Mouse (Mus musculus) adrenal gland, adult 8-10 months (tissue): ENCODE data around the gene Nwd2. TPM values are rescaled to one million over a fixed set of nuclear protein-coding genes. Genes with fewer than 3 reads are reported as not detected.

Experiments used
- DNase-seq: peaks from one replicate; pipeline ENCODE4 v3.0.0; 2022
- total RNA-seq, 4 experiments: library from RNA; stranded (reverse); gene quantifications; 2 replicates each; pipeline ENCODE4 v1.2.4; 2022

Gene Nwd2
- total RNA-seq, 4 experiments from 2014 or later = 0.03 TPM; not detected in 3

DNA sequence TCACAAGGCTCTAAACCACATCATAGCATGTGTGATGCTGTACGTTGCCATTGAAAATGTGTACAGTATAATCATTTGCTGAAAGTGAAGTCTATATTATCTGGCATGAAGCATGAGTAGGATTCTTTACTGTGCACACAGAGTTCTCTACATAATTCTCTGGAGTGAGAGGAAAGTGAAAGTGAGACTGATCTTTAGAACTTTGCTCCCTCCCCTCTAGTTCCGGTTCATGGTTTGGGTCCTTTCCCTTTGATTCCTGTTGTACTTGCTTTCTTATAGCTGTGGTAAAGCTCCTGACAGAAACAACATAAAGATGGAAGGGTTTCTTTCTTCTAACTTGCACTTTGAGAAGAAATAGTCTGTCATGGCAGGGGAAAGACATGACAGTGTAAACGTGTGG lies 107.0 kb downstream of the Nwd2 start:
- DNase-seq = no peak

DNA sequence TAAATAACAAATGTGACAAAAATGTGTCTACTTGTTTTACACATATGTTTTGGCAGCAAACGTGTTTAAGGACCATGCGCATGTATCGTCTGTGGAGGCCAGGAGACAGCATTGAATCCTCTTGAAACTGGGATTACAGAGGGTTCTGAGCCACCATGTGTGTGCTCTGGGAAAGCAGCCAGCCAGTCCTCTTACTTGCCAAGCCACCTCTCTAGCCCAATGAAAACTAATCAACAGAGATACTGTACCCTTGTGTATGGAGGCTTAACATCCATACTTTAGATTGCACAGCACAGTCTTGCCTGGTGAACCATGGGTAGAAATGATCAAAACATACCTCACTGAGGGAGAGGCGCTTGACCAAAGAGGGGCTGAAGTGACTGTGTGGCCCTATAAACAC lies 117.0 kb downstream of the Nwd2 start:
- DNase-seq = no peak

DNA sequence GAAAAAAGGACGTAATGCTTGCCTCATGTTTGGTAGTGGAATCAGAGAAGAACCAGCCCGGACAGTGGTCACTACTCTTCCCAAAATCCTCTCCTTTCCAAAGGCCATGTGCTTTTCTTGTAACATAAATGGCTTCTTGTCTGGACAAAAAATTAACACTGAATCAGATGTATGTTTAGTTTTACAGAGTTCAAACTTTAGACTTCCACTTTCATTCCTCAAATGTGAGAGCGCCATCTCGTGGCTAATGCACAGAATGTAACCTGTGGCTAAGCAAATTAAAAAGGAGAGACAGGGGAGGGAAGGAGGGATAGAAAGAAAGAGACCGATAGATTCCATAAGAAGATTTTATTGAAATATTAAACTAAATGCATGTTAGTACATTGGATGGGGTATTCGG lies 117.8 kb downstream of the Nwd2 start:
- no peak for DNase-seq

DNA sequence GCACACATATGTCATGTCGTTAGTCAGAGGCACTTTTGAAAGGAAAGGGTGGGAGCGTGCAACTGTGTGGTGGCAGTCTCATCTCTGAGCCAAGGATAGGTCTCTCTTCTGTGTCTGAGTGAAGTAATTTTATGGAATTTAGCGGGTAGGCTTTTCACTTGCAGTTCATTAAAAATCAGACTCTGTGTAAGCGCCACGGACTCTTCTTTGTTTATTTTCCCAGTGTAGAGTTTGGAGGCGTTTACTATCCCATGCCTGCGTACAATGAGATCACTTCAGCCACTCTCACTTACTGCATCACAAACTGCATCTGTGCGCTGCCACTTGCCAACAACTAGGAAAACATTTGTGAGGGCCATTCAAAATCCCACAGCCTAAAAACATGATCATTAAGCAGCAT lies 118.6 kb downstream of the Nwd2 start:
- no peak for DNase-seq

DNA sequence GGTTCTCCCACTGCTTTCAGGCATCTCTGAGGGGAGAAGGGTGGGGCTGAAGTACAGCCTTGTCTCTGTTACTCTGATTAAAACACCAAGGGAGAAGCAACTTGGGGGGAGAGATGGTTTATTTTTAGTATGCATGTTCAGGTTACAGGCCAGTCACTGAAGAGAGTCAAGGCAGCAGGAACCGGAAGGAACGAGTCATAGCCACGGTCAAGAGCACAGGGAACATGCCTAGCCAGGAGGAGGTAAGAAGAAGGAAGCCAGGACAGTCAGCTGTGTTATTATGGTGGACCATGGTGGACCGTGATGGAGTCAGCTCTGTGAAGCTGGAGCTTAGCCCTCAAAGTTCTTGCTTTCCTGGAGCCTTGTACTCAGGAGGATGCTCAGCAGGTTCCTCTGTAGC lies 119.3 kb downstream of the Nwd2 start:
- no peak for DNase-seq

DNA sequence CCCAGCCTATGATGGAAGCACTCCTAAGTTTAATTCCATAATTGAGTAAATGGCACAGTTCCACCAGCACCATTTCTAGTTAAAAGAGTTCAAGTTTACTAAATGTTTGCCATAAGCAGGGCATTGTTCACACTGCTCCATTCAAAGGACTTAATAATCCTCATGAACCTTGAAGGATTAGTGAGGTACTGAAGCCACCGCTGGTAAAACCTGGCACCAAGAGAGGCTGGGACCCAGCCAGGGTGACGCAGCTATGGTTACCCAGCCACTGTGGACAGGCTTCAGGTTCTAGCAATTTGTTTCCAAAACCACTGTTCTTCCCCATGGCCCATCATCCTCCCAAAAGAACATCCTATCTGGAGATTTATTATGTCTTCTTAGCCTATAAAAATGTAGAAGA lies 124.1 kb downstream of the Nwd2 start:
- no peak for DNase-seq

DNA sequence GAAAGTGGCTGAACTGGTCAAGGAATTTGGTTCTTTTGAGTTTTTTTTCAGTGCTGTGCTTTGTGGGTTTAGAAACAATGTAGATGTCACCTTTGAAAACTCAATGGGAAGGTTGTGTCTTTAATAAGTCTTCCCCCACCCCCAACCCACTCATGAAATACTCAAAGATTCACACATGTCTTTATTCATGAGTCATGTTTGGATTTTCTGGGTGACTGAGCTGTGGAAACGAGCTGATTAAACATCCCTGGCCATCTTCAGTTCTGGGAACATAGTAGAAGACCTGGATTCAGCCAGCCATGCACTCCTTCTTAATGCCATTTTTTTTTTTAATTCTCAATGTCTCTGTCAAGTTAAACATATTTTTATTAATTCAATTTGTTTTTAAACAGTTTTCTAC lies 124.7 kb downstream of the Nwd2 start:
- DNase-seq = no peak

DNA sequence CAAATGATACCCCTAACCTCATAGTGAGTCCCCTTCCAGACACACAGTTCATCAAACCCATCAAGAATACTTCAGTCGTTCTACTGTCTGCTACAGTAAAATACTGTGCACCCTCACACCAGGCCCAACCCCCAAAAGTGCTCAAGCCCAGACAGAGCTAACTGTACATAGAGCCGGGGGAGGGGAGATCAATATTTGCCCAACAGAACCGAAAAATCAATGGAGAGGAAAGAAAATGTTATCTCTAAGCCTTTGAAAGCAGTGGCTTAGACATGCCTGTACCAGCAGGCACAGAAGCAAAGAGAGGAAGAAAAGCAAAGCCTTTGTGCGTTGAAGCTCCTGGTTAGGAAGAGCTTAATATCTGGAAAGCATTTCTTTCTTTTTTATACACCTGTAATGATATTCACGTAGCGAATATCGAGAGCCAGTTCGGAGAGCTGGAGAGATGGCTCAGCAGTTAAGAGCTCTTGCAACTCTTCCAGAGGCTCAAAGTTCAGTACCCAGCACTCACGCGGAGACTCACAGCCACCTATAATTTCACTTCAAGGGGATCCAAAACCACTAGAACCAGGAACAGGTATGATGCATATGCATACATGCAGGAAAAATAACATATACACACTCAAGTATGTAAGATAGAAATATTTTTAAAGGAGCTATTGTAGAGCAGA lies 139.4 kb downstream of the Nwd2 start:
- no peak for DNase-seq

DNA sequence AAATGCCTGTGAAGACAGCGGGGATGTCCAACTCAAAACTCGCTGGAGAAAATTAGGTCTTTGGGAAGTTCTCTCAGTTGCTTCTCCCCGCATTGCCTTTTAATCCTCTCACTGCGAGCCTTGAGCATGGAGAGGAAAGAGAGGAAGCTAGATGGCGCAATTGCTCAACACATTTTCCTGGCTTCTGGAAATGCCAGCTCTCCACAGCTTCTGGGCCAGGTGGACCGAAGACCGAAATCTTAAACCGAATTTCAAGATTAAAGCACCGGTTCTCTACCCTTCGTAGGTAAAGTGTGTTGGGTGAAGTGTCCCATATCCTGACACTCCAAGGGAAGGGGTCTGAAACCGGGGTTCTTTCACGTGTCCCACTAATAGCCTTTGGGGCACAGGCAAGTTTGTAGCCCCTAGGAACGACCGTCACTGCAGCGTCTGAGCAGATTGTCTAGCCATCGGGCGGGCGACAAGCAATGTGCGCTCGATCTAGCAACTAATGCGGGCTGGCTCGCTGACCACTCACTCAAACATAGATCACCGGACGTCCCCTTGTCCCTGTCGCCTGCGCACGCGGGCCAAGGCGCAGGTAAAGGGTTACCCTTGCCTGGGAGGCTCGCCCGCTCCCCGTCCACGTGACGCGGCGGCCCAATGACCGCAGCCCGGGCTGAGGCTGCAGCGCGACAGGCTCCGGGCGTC lies 163.1 kb downstream of the Nwd2 start, which contains the start of gene 0610040J01Rik:
TSS of gene 0610040J01Rik (plus strand) at position 545 of the 690 bp plus-strand sequence.
- DNase-seq = peak; percentile 48

DNA sequence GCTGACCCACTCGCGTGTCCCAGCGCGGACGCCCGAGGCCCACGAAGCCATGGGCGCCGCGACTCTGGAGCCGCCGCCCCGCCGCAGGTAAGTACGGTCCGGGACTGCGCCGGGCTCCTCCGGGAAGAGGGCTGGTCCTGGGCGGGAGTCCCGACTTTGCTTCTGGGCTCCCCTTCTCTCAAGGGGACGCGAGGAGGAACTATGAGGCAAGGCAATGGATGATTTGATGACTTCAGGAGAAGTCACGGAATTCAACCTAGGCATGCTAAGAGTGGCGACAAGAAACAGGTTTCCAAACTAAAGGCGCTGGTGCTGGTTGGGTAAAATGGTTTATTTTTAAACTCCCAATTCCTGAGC lies 163.6 kb downstream of the Nwd2 start:
- no peak for DNase-seq

DNA sequence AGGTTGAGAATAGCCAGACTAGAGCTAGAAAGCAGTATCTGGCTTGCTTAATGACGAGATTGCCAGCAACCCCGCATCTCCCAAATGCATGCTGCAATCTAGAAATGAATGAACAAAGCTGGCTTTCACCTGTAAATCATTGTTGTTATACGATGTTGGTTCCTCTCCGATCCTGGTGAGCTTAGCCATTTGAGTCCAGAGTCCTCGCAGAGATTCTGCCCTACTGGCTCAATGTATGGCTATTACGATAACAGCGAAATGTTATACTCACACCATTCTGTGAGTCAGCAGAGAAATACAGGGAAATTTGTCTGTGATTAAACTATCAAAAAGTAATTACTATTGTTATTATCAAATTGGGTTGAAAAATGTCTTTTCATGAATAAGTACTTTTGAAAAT lies 167.7 kb downstream of the Nwd2 start:
- no peak for DNase-seq

DNA sequence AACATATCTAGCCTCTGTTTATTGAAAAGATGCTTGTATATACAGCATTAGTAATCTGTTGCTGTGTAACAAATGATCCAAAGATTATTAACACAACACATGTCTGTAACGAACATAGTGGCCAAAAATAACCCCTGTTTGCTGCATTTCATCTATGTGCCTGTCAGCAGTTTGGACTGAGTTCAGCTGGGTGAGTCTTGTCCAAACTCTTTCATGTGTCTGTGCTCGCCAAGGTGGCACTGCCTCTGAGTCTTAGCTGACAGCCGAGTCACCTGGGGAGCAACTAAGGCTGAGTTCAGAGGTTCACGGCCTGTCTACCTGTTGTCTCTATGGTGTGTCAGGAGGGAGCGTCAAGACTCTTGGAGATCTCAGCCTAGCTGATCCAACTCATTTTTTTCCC lies 168.4 kb downstream of the Nwd2 start:
- no peak for DNase-seq

DNA sequence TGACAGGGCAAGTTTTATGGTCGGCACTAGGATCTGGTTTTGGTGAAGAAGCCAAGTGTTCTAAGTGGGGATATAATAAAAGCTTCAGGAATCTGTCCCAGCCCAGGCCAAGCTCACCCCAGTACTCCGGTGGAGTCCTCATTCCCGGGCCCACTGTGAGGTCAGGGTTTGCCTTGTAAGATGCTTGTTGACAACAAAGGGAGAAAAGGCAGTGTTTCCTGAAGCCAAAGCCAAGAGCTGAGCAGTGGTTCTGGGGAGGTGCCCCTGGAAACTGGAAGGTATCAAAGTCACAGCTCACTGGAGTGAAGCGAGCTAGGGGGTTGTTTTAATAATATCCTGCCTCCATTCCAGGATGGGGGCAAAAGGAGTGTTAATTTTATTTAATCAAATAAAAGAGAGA lies 170.1 kb downstream of the Nwd2 start:
- no peak for DNase-seq

DNA sequence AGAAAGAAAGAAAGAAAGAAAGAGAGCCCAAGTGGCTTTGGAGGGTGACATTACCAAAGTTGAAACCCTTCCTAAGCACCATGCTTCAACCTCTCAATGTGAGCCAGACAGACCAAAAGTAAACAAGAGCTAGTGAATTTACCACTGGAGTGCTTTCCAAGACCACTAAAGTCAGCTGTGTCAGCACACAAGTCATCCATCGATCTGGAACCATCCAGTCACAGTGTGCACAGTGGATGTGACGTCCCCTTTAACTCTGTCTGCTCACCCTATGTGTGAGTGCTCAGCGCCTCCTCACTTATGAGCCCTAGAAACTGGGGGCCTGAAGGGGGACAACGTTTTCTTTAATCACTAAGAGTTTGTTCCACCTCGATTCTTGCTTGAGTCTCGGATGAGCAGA lies 170.6 kb downstream of the Nwd2 start:
- no peak for DNase-seq

DNA sequence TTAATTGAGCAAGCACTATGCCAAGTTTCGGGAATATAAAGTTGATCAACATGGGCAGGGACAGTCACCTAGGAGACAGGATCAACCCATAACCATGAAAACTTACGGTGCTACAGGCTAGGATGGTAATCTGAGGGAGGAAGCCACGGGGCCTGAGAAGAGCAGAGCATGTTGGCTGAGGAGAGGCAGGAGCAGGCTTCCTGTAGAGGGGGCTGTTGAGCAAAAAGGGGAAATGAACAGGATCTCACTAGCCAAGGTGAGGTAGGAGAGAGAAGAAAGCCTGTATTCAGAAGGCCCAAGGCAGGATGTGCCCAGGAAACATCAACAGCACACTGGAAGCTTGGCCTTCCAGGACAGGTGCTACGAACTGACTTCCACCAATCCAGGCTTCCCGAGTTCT lies 172.3 kb downstream of the Nwd2 start:
- no peak for DNase-seq

DNA sequence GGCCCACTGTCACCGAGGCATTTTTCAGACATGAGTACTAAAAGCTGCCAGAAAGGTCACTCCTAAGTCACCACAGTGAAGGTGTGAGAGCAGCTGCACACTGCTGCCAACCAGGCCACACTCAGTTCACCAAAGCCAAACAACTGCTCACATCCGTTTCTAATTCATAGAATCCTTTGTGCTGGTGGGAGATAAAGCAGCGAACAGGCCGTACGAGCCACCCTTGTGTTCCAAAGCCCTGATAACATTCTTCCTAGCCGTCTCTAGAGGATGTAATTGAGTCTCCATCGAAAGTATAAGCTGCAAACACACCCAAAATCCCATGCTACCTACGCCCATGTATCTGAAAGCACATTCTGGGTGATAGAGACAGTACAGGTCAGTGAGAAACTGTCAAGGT lies 173.0 kb downstream of the Nwd2 start:
- no peak for DNase-seq

DNA sequence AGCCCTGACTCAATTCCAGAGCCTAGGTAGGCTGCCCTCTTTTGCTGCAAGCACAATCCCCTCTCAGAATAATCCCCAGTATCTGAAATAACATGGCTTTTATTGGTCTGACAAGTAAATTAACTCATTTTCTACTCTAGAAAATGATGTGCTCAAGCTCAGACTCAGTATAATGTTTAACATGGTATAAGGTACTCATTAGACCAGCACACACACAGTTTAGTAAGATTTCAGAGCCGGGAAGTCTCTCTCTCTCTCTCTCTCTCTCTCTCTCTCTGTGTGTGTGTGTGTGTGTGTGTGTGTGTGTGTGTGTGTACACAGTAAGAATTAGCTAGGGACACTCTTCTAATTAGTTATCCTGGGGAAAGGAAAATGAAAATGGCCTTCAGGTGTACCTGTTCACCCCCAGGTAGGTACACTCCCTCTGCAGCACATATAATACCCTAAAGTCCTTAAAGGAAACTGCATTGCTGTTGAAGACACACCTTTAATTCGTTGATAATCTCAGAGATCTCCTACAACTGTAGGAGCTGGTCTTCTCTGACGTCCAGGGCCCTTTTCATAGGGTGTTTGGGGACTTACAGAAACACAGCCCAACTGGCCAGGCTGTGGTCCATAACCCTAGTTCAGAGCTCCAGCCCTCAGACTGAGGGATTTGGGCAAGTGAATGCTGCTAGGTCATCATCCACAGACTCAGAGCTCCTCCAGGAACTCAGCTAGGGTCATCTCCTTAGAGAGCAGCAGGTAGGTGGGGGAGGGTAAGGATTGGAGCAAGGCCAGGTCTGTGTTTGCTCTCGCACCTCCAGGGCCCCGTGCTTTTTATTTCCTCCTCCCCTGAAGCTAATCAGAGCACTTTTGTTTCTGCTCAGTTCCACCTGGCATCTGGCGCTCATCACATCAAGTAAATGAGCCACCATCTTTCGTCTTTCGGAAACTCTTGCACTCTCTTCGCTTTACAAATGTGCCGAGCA lies 174.7 kb downstream of the Nwd2 start:
- no peak for DNase-seq

DNA sequence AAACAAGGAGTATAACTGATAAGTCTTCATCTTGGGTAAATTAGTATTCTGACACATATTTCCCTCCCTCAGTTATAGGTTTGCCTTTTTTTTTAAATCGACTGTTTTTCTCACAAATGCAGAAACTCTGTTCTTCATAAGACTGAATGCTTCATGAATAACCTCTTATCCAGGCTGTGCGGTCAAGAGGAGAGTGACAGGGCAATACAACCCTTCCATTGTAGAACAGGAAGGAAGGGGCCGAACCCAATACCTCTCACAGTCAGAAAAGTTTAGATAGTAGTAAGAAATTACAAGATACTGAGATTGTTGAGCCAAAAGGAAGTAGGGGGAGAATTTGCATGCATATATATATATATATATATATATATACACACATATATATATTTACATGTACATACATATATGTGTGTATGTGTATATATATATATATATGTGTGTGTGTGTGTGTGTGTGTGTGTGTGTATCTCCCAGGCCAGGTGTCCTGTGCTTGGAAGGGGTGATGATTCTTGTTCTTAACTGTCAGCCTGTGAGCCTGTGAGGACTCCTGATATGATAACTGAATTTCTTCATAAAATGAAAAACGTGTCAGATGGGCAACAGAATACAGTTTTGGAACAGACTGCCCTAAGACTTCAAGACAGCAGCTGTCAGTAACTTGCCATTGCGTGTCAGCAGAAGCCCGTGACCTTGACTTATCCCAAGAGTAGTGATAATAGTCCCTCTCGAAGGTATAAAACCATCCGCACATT lies 175.9 kb downstream of the Nwd2 start:
- no peak for DNase-seq

DNA sequence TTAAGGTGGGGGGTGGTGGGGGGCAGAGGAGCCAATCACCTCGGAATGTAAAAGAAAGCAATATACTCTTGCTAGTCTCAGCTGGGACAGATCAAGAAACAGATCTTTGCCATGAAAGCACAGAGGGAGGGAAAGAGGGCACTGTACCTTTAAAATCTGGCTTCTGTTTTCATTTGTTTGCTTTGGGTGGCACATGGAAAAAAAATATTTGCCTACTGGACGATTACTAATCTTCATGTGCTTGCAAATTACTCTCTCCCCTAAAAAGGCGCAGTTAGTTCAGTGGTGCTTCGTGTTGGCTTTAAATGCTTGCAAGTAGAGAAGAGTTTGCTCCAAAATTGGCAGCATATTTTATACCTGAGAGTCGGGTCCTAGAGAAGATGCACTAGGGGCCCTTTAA lies 177.0 kb downstream of the Nwd2 start:
- DNase-seq = no peak

DNA sequence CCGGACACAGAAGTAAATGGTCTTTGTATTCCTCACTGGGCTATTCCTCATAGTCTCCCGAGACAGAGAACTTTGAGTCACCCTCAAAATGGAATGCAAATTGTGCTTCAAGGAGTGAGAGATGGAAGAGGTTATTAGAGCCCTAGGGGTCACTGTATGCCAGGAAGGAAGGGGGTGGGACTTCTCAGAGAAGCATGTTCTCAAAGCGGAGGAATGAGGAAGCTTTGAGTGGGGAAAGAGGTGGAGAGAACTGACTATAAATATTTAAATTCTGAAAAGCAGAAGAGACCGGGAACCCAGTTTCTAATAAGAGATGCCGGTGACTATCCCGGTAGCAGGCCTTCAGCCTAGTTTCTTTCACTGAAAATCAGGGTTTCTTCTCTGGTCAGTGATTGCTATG lies 178.1 kb downstream of the Nwd2 start:
- no peak for DNase-seq

DNA sequence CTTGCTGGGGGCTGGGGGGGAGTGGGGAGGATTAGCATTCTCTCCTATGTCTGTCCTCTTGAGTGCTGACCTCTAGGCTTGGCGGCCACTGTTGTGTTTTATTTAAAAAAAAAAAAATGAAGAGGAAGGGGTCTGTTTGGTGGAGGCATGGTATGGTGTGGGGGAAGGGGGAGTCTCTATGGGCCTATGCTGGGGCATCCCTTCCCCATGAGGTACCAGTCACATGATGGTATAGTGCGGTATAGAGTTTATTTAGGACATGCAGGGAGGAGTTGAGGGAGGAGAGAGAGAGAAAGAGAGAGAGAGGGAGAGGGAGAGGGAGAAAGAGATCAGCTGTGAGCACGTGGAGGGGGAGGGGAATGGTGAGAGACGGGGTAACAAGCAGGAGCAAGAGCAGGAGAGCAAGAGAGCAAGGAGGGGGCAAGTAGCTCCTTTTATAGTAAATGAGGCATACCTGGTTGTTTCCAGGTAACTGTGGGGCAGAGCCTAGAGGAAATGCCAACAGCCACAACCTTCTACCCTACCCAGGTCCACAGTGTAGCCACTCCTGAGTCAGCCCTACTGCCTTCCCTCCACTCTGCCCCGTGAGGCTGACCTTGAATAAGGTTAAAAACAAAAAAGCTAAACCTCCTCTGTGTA lies 178.6 kb downstream of the Nwd2 start:
- no peak for DNase-seq
